Mouse (Mus musculus) heart, adult 11 months (tissue): ENCODE measurements around the gene Ifitm5.
A peak's percentile ranks its signal among the peaks of the same experiment; 100 is the strongest.

Experiments
- DNase-seq: peaks from one replicate; pipeline ENCODE4 v3.0.0; 2022

Gene Ifitm5

DNA sequence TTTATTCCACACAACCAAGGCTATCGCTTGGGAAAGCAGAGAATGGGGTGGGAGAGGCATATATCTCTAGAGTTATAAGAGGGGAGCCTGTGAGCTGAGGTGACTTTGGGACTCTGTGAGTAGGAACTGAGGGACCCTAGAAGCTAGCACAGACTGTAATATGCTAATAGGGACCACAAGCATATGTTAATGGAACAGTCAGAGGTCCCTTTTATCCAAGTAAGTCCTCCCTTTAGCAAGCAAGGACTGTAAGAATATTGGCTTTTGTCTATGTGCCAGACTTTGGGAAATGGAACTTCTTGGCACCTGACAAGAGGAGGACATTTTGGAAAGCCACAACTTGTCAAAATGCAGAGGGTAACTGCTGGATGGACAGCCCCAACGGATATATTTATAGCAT lies 11.2 kb downstream of the Ifitm5 start:
- DNase-seq: no peak

DNA sequence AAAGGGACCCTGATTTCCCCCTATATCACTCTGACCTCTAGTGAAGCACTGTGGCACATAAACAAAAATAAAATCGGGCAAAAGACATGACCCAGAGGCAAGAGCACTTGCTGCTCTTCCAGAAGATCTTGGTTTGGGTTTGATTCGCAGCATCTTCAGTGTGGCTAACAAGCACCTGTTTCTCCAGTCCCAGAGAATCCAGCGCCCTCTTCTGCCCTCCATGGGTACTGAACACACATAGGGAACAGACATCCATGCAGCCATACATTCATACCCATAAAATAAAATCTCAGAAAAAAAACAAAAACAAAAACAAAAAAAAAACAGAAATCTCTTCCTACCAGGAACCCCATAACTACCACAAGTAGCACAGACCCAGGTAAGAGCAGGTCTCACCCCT lies 11.7 kb downstream of the Ifitm5 start:
- DNase-seq: no peak

DNA sequence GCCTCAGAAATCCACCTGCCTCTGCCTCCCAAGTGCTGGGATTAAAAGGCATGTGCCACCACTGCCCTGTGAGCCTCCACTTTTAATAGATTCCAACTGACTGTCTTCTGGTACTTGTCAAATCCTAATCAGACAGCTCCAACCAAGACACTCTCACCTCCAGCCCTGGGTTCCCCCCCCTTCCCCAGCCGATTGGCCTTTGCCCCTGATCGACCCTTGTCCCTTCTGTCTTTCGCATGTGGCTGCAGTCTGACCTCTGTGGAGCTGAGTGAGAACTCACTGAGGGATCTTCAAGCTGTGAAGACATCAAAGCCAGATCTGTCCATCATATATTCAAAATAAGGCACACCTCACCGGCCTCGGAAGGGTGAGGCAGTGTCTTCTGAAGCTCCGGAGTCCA lies 22.9 kb downstream of the Ifitm5 start:
- no peak for DNase-seq

DNA sequence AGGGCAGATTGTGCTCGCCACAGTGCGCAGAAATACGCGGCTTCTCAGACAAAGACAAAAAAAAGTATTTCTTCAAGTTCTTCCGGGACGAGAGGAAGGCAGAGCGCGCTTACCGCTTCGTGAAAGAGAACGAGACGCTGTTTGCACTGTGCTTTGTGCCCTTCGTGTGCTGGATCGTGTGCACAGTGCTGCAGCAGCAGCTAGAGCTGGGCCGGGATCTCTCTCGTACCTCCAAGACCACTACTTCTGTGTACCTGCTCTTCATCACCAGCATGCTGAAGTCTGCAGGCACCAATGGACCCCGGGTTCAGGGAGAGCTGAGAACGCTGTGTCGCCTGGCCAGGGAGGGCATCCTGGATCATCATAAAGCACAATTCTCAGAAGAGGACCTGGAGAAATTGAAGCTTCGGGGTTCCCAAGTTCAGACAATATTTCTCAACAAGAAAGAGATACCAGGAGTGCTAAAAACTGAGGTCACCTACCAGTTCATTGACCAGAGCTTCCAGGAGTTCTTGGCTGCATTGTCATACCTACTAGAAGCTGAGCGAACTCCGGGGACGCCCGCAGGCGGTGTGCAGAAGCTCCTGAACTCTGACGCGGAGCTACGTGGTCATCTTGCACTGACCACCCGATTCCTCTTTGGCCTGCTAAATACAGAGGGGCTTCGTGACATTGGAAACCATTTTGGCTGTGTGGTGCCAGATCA lies 26.9 kb downstream of the Ifitm5 start:
- no peak for DNase-seq

DNA sequence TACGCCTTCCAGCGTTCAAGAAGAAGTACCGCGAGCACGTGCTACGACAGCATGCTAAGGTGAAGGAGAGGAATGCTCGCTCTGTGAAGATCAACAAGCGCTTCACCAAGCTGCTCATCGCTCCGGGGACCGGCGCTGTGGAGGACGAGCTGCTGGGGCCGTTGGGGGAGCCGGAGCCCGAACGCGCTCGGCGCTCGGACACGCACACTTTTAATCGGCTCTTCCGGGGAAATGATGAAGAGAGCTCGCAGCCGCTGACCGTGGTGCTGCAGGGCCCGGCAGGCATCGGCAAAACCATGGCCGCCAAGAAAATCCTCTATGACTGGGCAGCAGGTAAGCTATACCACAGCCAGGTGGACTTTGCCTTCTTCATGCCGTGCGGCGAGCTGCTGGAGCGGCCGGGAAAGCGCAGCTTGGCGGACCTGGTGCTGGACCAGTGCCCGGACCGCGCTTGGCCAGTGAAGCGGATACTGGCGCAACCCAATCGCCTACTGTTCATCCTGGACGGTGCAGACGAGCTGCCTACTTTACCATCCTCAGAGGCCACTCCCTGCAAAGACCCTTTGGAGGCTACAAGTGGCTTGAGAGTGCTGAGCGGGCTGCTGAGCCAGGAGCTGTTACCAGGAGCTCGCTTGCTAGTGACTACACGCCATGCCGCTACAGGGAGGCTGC lies 27.6 kb downstream of the Ifitm5 start:
- DNase-seq: no peak

DNA sequence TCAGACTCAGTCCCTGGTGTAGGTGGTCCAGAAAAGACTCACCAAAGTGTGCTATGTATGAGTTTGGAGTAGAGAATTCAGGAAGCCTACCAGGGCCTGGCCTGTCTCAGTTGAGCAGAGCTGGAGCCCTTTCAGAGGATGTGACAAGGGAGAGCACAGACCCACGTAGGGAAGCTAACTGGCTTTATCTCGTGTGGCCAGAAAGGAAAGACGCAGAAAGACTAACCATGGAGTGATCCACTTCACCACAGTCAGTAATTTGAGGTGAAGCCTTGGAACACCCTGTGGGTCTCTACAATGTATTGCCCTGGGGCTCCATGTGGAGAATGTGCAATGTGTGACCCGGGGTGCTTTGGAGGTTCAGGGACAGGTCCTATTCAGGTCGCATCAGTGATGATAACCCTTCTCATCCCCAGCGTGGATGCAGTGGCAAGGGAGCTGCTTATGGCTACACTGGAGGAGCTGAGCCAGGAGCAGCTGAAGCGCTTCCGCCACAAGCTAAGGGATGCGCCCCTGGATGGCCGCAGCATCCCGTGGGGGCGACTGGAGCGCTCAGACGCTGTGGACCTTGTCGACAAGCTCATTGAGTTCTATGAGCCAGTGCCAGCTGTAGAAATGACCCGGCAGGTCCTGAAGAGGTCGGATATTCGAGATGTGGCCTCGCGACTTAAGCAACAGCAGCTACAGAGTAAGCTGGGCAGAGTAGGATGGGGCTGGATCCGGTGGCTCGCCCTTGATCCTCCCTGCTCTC lies 28.7 kb downstream of the Ifitm5 start:
- DNase-seq: no peak

DNA sequence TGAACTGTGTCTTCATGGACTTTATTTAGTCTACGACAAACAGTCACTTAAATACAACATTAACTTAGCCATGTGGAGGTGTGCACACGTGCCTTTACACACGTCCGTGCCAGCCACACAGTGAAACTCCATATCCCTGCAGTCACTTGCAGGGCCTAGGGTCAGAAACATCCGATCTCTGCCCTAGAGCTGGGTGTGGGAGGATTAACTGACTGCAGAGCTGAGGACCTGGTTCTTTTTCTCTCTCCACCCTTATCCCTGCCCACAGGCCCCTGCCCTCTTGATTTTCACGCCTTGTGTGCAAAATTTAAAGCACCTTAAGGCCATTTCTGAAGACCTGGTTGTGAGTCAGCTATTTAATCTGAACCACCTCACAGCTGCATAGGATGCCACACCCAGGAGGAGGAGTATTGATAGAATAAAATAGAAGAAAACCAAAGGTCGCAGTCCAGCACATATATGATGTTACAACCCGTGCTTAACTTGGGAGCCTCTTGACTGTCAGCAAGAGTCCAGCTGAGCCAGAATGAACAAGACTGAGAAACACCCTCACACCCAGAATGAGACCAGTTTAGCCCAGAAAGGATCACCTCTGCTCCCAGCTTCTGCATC lies 29.6 kb downstream of the Ifitm5 start, which contains the start of gene Nlrp6:
TSS of gene Nlrp6 (plus strand) at position 485 of the 612 bp plus-strand sequence.
- no peak for DNase-seq

DNA sequence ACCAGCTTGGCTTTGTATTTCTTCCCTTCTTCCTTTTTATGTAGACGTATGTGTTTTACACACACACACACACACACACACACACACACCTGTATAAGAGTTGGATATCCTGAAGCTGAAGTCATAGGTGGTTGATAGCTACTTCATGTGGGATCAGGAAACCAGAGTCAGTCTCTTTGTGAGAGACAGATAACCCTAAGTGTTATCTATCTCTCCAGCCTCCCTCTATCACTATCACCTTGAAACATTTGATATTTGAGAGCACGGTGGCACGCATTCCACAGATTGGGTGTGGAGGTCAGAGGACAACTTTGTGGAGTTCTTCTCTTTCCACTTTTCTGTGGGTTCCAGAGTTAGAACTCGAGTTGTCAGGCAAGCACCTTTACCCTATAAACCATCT lies 30.2 kb downstream of the Ifitm5 start:
- no peak for DNase-seq

DNA sequence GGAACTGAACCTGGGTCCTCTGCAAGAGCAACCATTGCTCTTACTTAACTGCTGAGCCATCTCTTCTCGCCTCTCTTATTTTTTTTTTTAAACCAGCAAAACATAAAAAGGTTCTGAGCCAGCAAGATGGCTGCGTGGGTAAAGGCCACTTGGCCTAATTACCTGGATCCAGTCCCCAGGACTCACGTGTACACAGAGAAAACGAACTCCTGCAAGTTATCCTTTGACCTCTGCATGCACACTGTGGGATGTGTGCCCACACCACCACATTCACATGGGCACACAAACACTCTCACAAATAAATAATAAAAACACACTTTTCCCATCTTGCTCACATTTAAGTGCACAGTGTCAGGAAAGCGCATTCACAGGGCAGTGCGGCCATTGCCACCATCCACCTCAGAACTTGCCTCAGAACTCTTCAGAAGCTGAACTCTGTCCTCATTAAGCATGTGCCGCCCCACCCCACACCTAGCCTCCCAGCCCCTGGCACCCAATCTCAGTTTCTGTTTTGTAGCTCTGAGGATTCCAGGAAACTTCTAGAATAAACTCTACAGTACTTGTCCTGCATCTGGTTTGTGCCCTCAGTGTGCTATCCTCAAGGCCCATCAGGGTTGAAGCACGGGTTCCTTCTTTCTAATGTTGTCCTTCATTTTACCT lies 35.9 kb downstream of the Ifitm5 start:
- DNase-seq: no peak

DNA sequence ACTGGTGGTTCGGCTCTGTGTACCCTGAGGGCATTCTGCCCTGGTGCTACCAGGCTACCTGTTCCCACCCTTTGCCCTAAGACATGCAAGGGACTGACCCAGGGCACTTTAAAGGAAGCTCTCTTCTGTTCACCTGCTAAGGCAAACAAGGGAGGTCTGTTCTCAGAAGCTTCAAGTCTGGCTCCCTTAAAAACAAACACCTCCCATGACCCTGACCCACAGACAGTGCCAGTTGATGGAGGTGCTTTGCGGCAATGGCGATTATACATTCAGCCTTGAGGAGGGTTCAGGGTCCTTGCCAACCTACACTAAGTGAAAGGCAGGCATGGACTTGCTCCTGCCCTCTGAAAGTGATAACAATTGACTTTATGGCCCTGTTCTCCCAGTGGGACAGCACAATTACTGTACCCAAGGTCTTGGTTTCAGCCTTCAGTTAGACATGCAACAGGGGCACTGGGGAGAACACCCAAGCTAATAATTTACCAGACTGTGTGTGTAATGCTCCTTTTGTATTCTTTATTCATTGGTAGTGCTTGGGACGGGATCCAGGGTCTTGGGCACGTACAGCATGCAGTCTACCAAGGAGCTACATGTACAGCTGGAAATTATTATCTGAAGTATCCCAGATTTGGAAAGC lies 37.1 kb downstream of the Ifitm5 start:
- DNase-seq: no peak

DNA sequence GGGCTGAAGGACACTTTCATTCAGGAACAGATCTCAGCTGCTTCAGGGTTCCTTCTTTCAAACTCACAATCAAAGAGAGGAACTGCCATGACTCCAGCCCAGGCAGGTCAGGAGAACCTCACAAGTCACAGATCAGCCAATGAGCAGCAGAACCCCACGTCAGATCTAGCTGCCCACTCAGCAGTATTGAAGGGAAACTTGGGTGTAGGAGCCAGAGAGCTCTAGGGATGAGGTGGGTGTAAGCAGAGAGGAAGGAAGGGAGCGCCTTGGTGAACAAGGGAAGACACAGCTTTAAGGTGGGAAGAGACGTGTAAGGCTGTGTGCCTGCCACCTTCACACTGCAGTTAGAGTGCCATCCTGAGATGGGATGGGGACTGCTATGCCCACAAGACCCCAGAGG lies 37.8 kb downstream of the Ifitm5 start:
- no peak for DNase-seq

DNA sequence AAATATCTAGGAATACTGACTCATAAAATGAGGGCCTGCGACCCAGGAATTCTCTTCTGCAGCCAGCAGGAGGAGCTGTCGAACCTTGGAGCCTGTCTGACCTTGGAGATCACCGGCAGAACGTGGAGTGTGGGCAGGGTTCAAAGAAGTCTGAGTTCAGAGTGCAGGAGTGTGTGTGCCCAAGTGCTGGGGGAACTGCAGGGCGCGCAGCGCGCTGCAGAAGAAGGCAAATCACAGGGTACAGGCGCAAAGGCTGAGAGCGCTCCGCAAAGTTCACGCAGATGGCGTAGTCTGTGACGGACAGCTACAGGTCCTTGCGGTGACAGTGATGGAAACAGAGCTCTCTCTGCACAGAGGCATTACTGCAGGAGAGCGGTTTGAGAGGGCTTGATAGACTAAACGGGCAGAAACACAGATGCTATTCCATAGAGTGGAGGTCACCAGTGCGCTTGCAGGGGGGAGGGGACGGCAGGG lies 41.4 kb downstream of the Ifitm5 start:
- peak; percentile 97 for DNase-seq

DNA sequence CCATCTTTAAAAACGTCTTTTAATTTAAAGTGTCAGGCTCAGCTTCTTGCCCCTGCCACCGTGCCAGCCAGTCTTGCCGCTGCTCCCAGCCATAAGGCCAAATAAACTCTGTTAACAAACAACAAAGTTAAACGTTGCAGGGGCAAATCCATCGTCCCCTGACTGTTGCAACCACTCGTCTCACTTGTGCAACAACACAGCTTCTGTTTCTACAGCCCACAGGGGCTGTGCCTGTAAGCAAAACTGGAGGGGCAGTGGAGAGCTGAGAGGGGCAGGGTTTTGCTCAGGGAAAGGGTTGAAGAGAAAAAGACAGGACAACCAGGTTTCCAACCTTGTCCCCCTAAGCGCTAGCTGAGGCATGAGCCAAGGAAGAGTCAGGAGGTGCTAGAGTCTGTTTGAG lies 41.9 kb downstream of the Ifitm5 start:
- DNase-seq: no peak

DNA sequence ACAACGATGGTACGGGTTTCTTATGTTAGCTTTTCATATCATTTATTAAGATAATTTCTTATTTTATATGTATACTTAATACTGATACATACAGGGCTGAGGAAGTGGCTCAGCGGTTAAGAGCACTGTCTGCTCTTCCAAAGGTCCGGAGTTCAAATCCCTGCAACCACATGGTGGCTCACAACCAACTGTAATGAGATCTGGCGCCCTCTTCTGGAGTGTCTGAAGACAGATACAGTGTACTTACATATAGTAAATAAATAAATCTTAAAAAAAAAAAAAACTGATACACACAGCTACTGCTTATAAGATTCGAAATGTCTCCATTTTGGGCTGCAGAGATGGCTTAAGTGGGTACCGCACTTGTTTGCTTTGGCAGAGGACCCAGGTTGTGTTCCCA lies 42.4 kb downstream of the Ifitm5 start:
- DNase-seq: no peak

DNA sequence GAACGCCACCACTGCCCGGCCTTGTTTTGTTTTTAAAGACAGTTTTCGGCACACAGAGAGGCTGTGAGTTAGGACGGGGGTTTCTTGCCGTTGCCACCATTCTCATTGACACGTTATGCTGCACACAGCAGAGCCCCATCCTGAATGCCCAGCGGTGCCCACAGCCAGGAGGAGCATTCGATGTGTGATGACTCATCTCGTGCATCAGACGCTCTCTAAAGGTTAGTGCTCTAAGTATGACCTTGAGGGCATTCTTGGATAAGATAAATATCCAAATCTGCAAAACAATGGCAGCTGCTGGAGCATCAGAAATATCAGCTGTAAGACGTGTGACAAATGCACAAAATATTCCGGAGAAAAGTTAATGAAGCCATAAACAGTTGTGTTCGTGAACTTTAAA lies 43.0 kb downstream of the Ifitm5 start:
- no peak for DNase-seq

DNA sequence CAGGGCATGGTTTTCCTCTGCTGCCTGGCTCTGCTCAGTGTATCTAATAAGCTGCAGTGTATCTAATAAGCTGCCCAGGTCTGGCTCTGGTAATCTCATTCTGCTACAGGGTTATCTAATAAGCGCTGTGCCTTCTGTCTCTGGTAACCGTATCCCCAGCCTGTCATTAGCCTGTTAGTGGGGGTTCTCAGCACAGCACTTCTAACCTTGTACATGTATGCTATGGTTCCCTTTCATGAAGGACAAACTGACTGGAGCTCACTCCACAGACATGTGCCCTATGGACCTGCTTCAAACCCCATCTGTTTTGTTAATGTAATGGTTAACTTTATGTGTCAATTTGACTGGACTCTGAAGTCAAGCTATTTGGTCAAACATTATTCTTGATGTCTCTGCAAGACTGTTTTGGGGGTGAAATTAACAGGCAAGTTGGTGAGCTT lies 44.4 kb downstream of the Ifitm5 start:
- DNase-seq: no peak

DNA sequence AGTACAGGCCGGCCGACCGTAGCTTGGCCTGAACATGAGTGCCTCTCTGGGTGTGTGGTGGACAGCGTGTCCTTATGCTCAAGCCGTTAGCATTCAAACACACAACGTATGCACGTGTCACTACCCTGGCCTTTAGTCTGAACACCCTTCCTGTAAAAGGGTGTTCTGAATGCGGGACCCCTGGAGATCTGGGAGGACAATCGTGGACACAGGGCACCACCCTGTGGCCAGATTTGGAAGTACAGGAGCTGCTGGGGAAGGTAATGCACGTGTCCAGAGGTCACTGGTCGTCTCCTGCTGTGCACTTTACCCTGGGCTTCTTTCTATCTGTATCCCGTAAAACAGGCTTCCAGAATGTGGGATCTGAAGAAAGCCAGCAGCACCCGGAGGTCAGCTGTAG lies 46.9 kb downstream of the Ifitm5 start:
- peak; percentile 94 for DNase-seq

DNA sequence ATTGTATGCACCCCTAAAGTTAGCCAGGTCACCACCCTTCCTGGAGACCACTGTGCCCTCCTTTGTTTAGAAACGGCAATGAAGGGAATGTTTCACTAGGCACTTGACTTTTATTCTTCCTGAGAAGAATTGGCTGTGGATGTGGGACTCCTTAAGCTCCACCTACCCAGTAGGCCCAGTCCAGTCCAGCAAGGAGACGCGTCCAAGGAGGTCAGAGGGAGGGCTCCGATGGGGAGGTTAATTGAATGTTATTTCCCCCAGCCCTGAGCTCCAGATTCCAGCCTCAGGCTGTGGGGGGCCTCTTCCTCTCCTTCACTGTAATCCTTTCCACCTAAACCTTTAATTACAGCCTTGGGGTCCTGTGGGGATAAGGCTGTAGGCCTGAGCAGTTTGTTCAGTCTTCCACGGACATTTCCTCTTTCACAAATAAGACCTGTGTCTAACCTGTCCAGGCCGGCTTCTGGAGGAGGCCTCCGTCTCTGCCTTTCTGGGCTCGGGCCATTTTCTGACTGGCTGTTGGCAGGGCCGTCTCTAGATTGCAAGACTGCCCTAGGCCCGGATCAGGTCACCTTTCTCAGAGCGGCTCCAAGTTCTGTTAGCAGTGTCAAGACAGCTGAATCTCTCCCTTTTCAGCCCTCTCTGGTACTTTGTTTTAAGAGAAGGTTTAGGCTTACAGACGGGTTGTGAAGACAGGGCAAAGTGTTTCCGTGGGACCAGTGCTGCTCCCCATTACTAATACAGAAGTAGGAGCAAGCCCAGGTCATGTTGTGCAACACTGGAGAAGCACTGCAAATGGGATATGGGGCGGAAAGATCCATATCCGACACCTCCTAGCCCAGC lies 47.8 kb downstream of the Ifitm5 start:
- peak; percentile 93 for DNase-seq

DNA sequence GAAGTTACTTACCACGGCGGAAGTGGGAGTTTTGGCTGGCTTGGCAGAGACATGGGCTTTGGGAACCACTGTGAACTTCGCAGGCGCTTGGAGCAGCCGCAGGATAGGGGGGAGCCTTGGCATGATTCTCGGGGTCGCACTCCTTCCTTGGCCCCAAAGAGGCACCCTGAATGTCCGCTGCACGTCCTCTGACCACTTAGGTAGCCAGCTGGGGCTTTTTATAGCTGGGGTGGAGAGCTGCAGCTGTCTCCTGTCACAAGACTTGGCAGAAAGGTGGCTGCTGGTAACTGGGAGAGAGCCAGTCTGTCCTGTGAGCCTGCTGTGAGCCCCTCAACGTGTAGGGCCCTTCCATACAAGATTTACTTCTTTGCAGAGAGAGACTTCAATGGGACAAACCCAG lies 49.9 kb downstream of the Ifitm5 start, which contains the start of gene Cox8b:
TSS of gene Cox8b (minus strand) at position 227 of the 400 bp plus-strand sequence.
- peak; percentile 98 for DNase-seq

DNA sequence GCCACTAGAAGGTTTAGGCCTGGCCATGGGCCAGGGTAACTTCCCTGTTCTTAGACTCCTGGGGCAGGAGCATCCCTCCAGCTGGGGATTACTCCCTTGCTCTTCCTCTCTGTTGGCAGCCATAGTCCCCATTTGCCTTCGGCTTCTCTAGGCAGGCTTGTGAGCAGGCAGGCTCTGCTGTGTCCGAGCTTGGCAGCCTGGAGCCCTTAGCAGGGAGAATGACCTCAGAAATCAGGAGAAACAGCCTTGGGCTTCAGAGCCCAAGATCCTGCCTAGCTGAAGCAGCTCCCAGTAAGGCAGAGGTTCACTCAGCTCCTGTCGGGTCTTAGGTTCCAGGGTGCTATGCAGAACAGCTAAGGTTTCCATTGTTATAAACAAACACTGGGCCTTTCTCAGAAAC lies 51.0 kb downstream of the Ifitm5 start:
- peak; percentile 92 for DNase-seq
